In the genomic region with DNA sequence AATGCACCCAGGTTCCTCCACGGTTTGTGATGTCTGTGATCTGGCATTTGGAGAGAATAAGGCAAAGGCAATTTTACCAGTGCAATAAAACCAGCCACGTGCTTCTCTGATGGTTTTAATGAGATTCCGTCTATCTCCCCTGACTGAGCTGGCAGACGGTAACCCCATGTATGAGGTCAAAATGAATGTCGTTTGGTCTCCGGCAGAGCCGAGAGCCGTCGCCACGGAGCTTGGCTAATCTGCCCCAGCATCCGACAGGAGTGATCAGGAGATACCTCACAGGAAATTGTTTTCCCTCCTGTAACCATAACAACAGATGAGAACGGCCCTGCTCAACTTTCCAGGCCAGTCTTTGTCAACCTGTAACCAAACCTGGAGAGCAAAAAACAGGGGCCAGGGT, we compare ENCODE assay signal across 23 mouse cellular contexts. TPM values are rescaled to one million over a fixed set of nuclear protein-coding genes. Genes with fewer than 3 reads are reported as not detected.
DNase-seq lines count a peak whose midpoint lies in the region; ATAC-seq lines count a peak whose summit lies in the region.
"Had no signal": no experiment of that assay in that cellular context is flagged by ENCODE, and none has a peak within 500 bp of the region (broad histone marks: within the 10 kb centered on the region; RNA-seq: fewer than 3 reads in every experiment).

No protein-coding gene starts in this region.

- 26% methylated on average over 12 of the region's 12 CpGs for WGBS in hindbrain, embryonic 11.5 days
- 13% methylated on average over 12 of the region's 12 CpGs for WGBS in hindbrain, embryonic 12.5 days
- WGBS in embryonic facial prominence, embryonic 11.5 days = 23% methylated on average over 12 of the region's 12 CpGs
- 6% methylated on average over 12 of the region's 12 CpGs for WGBS in midbrain, embryonic 14.5 days

- H3K27ac ChIP-seq in hindbrain, embryonic 11.5 days (ENCODE audit: low read depth, low read length) = no peak overlapping the region
- no peak overlapping the region for H3K27ac ChIP-seq in hindbrain, embryonic 12.5 days
- H3K27ac ChIP-seq in embryonic facial prominence, embryonic 11.5 days (replicated peaks; ENCODE audit: low read depth, low read length) = no peak overlapping the region
- no peak overlapping the region; the same call in 1 of the 2 replicates for H3K27ac ChIP-seq in midbrain, embryonic 14.5 days (replicated peaks; ENCODE audit: low read depth, low read length)
- H3K27ac ChIP-seq: heart, adult 2 months; kidney, embryonic 15.5 days; limb, embryonic 13.5 days; liver, embryonic 14.5 days; lung, embryonic 15.5 days; macrophage; neural tube, embryonic 12.5 days had no signal

- H3K4me2 ChIP-seq in hindbrain, embryonic 11.5 days (replicated peaks; ENCODE audit: low read depth, low read length) = no peak overlapping the region
- no peak overlapping the region for H3K4me2 ChIP-seq in hindbrain, embryonic 12.5 days (replicated peaks)
- no peak overlapping the region for H3K4me2 ChIP-seq in embryonic facial prominence, embryonic 11.5 days (ENCODE audit: low read depth, low read length)
- H3K4me2 ChIP-seq in midbrain, embryonic 14.5 days (ENCODE audit: low read length) = no peak overlapping the region
- H3K4me2 ChIP-seq: kidney, embryonic 15.5 days; limb, embryonic 13.5 days; lung, embryonic 15.5 days; neural tube, embryonic 12.5 days had no signal

- no peak overlapping the region for H3K9ac ChIP-seq in hindbrain, embryonic 11.5 days (ENCODE audit: low read depth, low read length)
- no peak overlapping the region for H3K9ac ChIP-seq in hindbrain, embryonic 12.5 days
- H3K9ac ChIP-seq in embryonic facial prominence, embryonic 11.5 days (replicated peaks; ENCODE audit: low read length) = no peak overlapping the region
- no peak overlapping the region for H3K9ac ChIP-seq in midbrain, embryonic 14.5 days (replicated peaks; ENCODE audit: low read length)
- H3K9ac ChIP-seq: kidney, embryonic 15.5 days; limb, embryonic 13.5 days; liver, embryonic 14.5 days; lung, embryonic 15.5 days; neural tube, embryonic 12.5 days had no signal

- H3K27me3 ChIP-seq in hindbrain, embryonic 11.5 days (ENCODE audit: control insufficient read depth, insufficient read depth, low read length) = peaks cover 1% of the 10 kb centered on the region; the same call in 1 of the 2 replicates
- H3K27me3 ChIP-seq in hindbrain, embryonic 12.5 days = peaks cover 42% of the 10 kb centered on the region
- no peaks in the 10 kb centered on the region for H3K27me3 ChIP-seq in embryonic facial prominence, embryonic 11.5 days (ENCODE audit: control insufficient read depth, insufficient read depth, low read length)
- no peaks in the 10 kb centered on the region for H3K27me3 ChIP-seq in midbrain, embryonic 14.5 days (ENCODE audit: control insufficient read depth, insufficient read depth, low read length)

- no peak for ATAC-seq in hindbrain, embryonic 11.5 days (ENCODE audit: low FRiP score)
- no peak for ATAC-seq in hindbrain, embryonic 12.5 days (ENCODE audit: low FRiP score)
- no peak for ATAC-seq in embryonic facial prominence, embryonic 11.5 days (replicated peaks; ENCODE audit: insufficient number of reproducible peaks, low FRiP score, low TSS enrichment, low read depth)
- no peak; the same call in 1 of the 2 replicates for ATAC-seq in midbrain, embryonic 14.5 days (ENCODE audit: low FRiP score, low TSS enrichment)
- ATAC-seq: intestine, embryonic 16.5 days had no signal

- H3K9me3 ChIP-seq in hindbrain, embryonic 11.5 days (ENCODE audit: control insufficient read depth, low read length) = no peaks in the 10 kb centered on the region
- H3K9me3 ChIP-seq in hindbrain, embryonic 12.5 days (replicated peaks) = no peaks in the 10 kb centered on the region
- no peaks in the 10 kb centered on the region for H3K9me3 ChIP-seq in embryonic facial prominence, embryonic 11.5 days (replicated peaks; ENCODE audit: control insufficient read depth, low read length)
- H3K9me3 ChIP-seq in midbrain, embryonic 14.5 days (ENCODE audit: control insufficient read depth, low read length) = no peaks in the 10 kb centered on the region
- H3K9me3 ChIP-seq: kidney, embryonic 15.5 days; limb, embryonic 13.5 days; lung, embryonic 15.5 days; neural tube, embryonic 12.5 days had no signal

- no peak overlapping the region for H3K4me3 ChIP-seq in hindbrain, embryonic 11.5 days (ENCODE audit: low read depth, low read length)
- H3K4me3 ChIP-seq in hindbrain, embryonic 12.5 days = no peak overlapping the region
- H3K4me3 ChIP-seq in embryonic facial prominence, embryonic 11.5 days (ENCODE audit: low read depth, low read length) = no peak overlapping the region
- no peak overlapping the region for H3K4me3 ChIP-seq in midbrain, embryonic 14.5 days (replicated peaks; ENCODE audit: low read depth, low read length)
- H3K4me3 ChIP-seq: heart, adult 2 months; kidney, embryonic 15.5 days; limb, embryonic 13.5 days; lung, embryonic 15.5 days; neural tube, embryonic 12.5 days had no signal

- H3K4me1 ChIP-seq in hindbrain, embryonic 11.5 days (replicated peaks; ENCODE audit: control insufficient read depth, insufficient read depth, low read length) = peaks cover 6% of the 10 kb centered on the region; the same call in 1 of the 2 replicates
- H3K4me1 ChIP-seq in hindbrain, embryonic 12.5 days = peaks cover 46% of the 10 kb centered on the region
- peaks cover 4% of the 10 kb centered on the region; the same call in 1 of the 2 replicates for H3K4me1 ChIP-seq in embryonic facial prominence, embryonic 11.5 days (ENCODE audit: control insufficient read depth, insufficient read depth, low read length)
- H3K4me1 ChIP-seq in midbrain, embryonic 14.5 days (ENCODE audit: control insufficient read depth, insufficient read depth, low read length) = peaks cover 25% of the 10 kb centered on the region
- H3K4me1 ChIP-seq: lung, embryonic 15.5 days had no signal

- no peaks in the 10 kb centered on the region for H3K36me3 ChIP-seq in hindbrain, embryonic 11.5 days (ENCODE audit: control insufficient read depth, insufficient read depth, low read length)
- no peaks in the 10 kb centered on the region for H3K36me3 ChIP-seq in hindbrain, embryonic 12.5 days
- H3K36me3 ChIP-seq in embryonic facial prominence, embryonic 11.5 days (replicated peaks; ENCODE audit: control insufficient read depth, insufficient read depth, low read depth, low read length) = no peaks in the 10 kb centered on the region
- no peaks in the 10 kb centered on the region for H3K36me3 ChIP-seq in midbrain, embryonic 14.5 days (ENCODE audit: control insufficient read depth, insufficient read depth, low read length)
- H3K36me3 ChIP-seq: kidney, embryonic 15.5 days; limb, embryonic 13.5 days; lung, embryonic 15.5 days; neural tube, embryonic 12.5 days had no signal

- DNase-seq in hindbrain, embryonic 11.5 days (ENCODE audit: low spot score) = peak; percentile 23
- peak; percentile 39 for DNase-seq in embryo, embryonic 10.5 days (ENCODE audit: low spot score)
- peak; percentile 42 for DNase-seq in embryonic facial prominence, embryonic 11.5 days (ENCODE audit: low spot score)
- peak; percentile 52 for DNase-seq in midbrain, embryonic 14.5 days
- DNase-seq in gastrocnemius, adult 18-20 months (ENCODE audit: low spot score) = no peak
- no peak for DNase-seq in cerebellum, adult 8-10 months
- DNase-seq: adrenal gland, adult 2 months; cerebellum, adult 9-11 months; gastrocnemius, postnatal 25 days; heart, adult 2 months; kidney, postnatal 4 days; thymus, postnatal 14 days had no signal

RNA-seq across cellular contexts. Expression of a gene that starts 55.9 kb away (rescaled TPM):
- polyA plus RNA-seq in hindbrain, embryonic 11.5 days (2014; fragmentation: Nextera tagmentation; extraction: Ambion mirVana) = not detected in 2 replicates
- 0.13 TPM in 1 of 2 replicates, not detected in the other for polyA plus RNA-seq in hindbrain, embryonic 12.5 days (2016; fragmentation: Nextera tagmentation; extraction: Ambion mirVana)
- polyA plus RNA-seq in embryonic facial prominence, embryonic 11.5 days (2014; fragmentation: Nextera tagmentation; extraction: Ambion mirVana) = not detected in 2 replicates
- polyA plus RNA-seq in midbrain, embryonic 14.5 days (2014; fragmentation: Nextera tagmentation; extraction: Ambion mirVana) = 0.12 TPM in 1 of 2 replicates, not detected in the other
- 1 to 10 TPM; 1.9 to 2.7 TPM for total RNA-seq in gastrocnemius, adult 18-20 months (2021)
- total RNA-seq: hematopoietic stem cell, adult 5-6 weeks; monocyte, adult 5-6 weeks had no signal
- polyA plus RNA-seq: cortical plate, adult 2 months; macrophage had no signal

Comparison
In these comparisons a context has a peak if more than half of its experiments do, and no peak if none do; other contexts are left out.
1. DNase-seq: peak in hindbrain, embryonic 11.5 days (single experiment), embryo, embryonic 10.5 days (single experiment), embryonic facial prominence, embryonic 11.5 days (single experiment) and midbrain, embryonic 14.5 days (single experiment); none in gastrocnemius, adult 18-20 months (single experiment) and cerebellum, adult 8-10 months (single experiment).